Mouse (Mus musculus): ENCODE measurements at regions not wholly inside any gene's neighbourhood (a gene's known extent, or its start where the extent isn't known, plus 50 kb on each side); places are given as distances from the start of the nearest gene placed in this dataset.
"Not testable (repeated sequence)": the region's sequence is repeated elsewhere in the genome, so short reads cannot be mapped to it uniquely, and the experiment has no call there.

DNA sequence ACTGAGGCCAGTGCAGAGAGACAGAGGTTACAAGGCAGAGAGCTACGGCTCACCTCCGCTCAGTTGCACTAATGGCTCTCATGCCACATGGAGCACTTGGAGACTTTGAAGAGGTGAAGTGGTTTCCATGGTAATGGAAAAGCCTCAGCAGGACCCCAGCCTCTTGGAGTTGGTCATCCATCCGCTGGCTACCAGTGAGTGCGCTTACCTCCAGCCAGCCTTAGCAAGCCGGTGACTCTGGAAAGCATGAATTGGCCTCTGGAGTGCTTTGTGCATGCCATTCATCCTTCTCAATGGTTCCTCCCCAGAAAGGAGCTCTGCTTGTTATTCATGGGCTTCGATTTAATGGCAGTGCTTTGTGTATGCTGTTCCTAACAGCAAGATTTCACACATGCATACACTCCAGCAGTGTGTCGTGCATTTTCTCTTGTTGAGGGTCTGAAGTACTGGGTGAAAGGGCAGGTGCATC lies 91.7 kb upstream of the Dyrk2 start:
- no peak for ATAC-seq (replicated peaks; ENCODE audit: insufficient number of reproducible peaks, low FRiP score, low TSS enrichment, poor library complexity, severe bottlenecking)

DNA sequence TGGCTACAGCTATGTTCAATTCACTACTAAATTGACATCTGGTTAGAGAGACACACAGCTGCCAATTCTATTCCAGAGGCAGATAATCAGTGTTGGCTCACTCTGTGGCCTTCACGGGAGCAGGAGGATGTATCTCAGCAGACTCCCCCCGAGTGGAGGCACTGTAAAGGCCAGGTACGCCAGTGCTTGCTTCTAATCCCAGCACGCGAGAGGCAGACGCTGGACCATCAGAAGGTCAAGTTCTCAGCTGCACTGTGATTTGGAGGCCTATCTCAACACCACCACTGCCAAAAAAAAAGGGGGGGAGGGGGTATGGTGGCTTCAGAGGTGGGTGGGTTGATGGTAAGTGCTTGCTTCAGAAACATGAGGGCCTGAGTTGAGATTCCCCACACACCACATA lies 90.1 kb upstream of the Dyrk2 start:
- no peak for ATAC-seq (replicated peaks; ENCODE audit: insufficient number of reproducible peaks, low FRiP score, low TSS enrichment, poor library complexity, severe bottlenecking)

DNA sequence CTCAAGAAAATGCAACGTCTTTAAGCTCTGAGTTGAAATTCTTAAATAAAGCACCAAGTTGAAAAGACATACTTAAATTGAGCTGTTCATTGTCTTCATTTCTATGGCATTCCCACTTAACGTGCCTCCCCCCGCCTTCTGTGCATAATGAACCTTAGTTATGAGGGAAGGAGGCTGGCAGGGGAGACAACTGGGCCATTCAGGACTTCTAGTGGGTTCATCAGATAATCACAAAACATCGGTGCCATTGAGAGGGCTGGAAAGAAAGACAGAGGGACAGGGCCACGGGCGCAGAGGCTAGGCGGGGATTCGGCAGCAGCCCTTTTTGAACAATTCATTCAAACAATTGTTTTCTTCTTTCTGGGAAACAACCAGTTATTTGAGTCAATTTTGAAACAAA lies 89.6 kb upstream of the Dyrk2 start:
- no peak for ATAC-seq (replicated peaks; ENCODE audit: insufficient number of reproducible peaks, low FRiP score, low TSS enrichment, poor library complexity, severe bottlenecking)

DNA sequence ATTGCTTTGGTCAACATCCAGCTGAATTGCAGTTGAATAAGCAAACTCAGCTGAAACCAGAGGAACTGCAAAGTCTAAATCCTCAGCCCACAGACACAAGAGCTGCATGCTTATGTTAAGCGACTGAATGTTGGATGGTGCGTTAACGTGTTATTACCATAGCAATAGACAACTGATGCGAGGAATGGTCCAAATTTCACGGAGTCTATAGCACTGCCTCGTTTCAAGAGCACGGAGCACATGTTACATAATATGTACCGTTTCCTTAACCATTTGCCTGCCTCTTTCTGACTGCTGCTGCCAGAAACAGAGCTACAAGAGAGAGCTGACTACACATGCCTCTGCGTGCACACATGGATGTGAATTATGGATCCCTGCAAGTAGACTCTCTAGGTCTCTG lies 86.3 kb upstream of the Dyrk2 start:
- ATAC-seq (replicated peaks; ENCODE audit: insufficient number of reproducible peaks, low FRiP score, low TSS enrichment, poor library complexity, severe bottlenecking): no peak

DNA sequence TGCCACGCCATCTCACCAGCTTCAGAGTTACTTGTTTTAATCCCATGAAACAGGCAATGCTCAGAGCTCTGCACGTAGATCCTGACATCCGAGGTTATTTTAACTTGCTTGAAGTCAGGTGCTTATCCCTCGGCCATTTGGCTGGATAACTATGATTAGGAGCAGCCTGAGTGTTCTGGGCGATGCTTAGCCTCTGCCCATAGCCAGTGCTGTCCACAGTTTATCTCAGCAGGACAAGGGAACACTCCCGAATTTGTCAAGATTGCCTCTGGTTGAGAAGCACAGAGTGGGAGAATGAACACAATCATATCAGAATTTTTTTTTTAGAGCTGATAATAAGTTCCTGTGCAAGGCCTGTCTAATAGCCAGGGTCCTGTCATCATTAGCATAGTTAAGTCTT lies 83.4 kb upstream of the Dyrk2 start:
- ATAC-seq (replicated peaks; ENCODE audit: insufficient number of reproducible peaks, low FRiP score, low TSS enrichment, poor library complexity, severe bottlenecking): no peak

DNA sequence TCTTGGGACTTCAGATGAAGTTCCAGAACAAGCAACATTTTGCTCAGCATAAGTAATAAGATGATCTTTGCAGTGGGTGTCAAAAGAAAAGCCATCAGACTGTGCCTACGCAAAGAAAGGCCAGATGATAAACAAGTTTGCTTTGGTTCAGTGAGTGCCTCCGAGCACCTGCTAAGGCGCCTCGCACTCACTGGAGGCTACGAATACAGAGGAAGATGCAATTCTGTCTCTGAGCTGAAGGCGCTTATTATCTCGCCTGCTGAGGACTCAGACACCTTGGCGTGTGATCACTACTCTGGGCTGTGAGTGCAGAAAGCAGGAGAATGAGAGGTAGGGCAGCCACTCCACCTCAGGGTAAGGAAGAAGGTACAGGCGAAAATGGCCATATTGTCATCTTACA lies 82.7 kb upstream of the Dyrk2 start:
- ATAC-seq (replicated peaks; ENCODE audit: insufficient number of reproducible peaks, low FRiP score, low TSS enrichment, poor library complexity, severe bottlenecking): no peak

DNA sequence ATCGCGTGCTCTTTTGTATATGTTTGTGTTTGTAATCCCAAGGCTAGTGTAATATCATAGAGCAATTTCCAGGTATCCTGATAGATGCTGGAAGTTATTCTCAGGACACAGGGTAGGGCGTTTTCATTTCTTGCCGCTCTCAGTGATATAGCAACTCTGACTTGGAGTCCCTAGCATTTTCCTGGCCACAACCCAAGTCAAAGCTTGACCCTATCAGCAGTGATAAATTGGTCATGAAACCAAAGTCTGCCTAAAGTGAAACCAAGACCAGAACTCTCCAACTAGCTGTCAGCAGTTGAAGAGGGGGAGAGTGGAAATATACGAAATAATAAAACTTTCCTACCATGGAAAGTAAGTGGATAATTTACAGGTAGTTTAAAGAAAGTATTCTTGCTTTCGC lies 77.7 kb upstream of the Dyrk2 start:
- no peak for ATAC-seq (replicated peaks; ENCODE audit: insufficient number of reproducible peaks, low FRiP score, low TSS enrichment, poor library complexity, severe bottlenecking)

DNA sequence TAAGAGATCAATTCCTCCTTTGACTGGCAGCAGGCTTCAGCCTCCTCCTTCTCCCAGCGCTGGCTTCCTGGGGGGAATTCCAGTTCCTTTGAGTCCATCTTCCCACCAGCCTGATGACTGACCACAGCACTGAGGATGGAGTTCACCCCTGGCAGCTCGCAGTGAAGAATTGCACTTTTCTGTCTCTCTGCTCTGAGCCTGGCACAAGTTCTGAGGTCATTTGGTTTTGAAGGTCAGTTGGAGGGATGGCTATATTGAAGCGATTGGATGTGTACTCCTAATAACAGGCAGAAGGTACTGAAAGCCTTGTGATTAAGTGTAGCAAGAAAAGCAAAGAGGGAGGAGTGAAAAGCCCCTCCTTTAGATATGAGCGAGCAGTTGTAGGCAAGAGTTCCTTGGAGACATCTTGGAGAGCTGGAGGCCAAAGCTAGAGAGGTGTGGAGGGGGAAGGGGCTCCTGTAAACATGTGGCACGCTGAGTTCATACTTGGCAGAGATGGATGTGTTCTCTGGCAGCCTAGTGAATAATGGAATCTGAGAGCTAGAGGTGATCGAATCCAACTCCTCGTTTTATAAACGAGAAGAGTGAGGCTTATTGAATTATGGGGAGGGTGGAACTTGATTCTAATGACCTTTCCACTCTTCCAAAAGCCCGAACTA lies 77.1 kb upstream of the Dyrk2 start:
- no peak for ATAC-seq (replicated peaks; ENCODE audit: insufficient number of reproducible peaks, low FRiP score, low TSS enrichment, poor library complexity, severe bottlenecking)

DNA sequence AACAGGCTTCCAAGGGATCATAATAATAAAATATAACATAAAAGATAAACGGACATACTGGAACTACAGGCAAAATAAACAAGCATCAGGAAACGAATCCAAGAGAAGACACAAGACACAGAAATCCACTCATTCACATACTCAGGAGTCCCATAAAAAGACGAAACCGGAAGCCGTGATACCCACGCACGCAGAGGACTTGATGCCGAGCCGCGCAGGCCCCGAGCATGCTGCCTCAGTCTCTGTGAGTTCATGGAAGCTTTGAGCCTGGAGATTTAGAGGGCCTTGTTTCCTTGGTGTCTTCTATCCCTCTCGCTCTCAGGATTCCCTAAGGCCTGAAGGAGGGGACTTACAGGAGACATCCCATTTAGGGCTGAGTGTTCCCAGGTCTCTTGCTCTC lies 57.3 kb upstream of the Dyrk2 start:
- no peak for ATAC-seq (replicated peaks; ENCODE audit: insufficient number of reproducible peaks, low FRiP score, low TSS enrichment, poor library complexity, severe bottlenecking)

DNA sequence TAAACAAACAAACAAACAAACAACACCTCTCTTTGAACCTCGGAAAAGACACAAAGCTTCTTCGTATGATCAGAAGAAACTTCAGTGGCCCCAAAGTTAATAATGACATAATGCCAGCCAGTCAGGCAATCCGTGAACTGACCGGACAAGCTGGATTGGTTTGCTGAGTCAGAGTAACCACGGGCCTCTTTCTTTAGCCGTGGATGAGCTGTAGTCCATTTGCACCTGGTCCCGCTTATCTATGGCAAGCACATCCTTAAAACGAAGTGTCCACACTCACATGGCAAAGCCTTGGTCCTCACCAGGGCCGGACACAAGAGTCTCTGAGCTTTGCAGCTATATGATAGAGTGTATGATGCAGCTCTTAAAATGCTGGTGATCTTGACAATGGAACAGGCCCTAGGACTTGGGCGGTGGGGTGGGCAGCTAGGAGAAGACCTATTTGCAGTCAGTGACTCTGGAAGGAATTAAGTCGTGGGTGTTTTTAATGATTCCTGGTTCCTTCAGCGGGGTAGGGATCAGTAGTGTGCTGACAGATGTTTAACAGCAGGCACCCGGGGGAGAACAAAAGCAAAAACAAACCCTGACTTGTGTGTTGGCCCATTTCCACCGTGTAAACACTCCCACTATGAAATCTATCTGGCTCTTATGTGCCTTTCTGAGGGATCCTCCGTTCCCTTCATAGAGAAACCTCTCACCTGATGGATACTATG lies 53.6 kb upstream of the Dyrk2 start:
- no peak for ATAC-seq (replicated peaks; ENCODE audit: insufficient number of reproducible peaks, low FRiP score, low TSS enrichment, poor library complexity, severe bottlenecking)

DNA sequence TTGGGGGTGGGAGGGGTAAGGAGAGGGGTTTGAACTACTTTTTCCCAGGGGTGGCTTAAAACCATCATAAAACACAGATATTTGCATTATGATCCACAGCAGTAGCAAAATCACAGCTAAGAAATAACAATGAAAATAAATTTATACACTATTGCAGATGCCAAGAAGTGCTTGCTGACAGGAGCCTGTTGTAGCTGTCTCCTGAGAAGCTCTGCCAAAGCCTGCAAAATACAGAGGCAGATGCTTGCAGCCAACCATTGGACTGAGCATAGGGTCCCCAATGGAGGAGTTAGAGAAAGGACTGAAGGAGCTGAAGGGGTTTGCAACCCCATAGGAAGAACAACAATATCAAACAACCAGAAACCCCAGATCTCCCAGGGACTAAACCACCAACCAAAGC lies 52.1 kb upstream of the Dyrk2 start:
- ATAC-seq (replicated peaks; ENCODE audit: insufficient number of reproducible peaks, low FRiP score, low TSS enrichment, poor library complexity, severe bottlenecking): not testable (repeated sequence)
